Mouse (Mus musculus) midbrain, embryonic 16.5 days (tissue): ENCODE results near the gene Rragc. TPM values are rescaled to one million over a fixed set of nuclear protein-coding genes. Genes with fewer than 3 reads are reported as not detected.

Experiments
- ATAC-seq: fragments of 200-750 bp; cut with Nextera tagmentation; 2 replicates; pipeline ENCODE4 v1.8.0; 2017; ENCODE audit warnings: moderate TSS enrichment
- H3K27ac ChIP-seq: fragments of 300-500 bp; sonication (generic); 2 replicates; pipeline ENCODE4 v1.5.1; 2014; ENCODE audit warnings: mild to moderate bottlenecking, low read length, mixed read lengths
- H3K27me3 ChIP-seq: fragments of 300-500 bp; sonication (generic); 2 replicates; pipeline ENCODE4 v1.6.1; 2014; ENCODE audit warnings: low read depth, low read length, mixed read lengths; ENCODE audit not compliant: control insufficient read depth, insufficient read depth
- H3K36me3 ChIP-seq: fragments of 300-500 bp; sonication (generic); 2 replicates; pipeline ENCODE4 v1.6.1; 2014; ENCODE audit warnings: mild to moderate bottlenecking, low read length, moderate library complexity, mixed read lengths; ENCODE audit not compliant: control insufficient read depth, insufficient read depth
- H3K4me1 ChIP-seq: fragments of 300-500 bp; sonication (generic); 2 replicates; pipeline ENCODE4 v1.6.1; 2014; ENCODE audit warnings: mild to moderate bottlenecking, low read length, mixed read lengths; ENCODE audit not compliant: control insufficient read depth, insufficient read depth
- H3K4me2 ChIP-seq: fragments of 300-500 bp; sonication (generic); 2 replicates; pipeline ENCODE4 v1.6.1; 2014; ENCODE audit warnings: mild to moderate bottlenecking, low read length, mixed read lengths
- H3K4me3 ChIP-seq: fragments of 300-500 bp; sonication (generic); 2 replicates; pipeline ENCODE4 v1.5.1; 2014; ENCODE audit warnings: low read depth, mild to moderate bottlenecking, low read length, moderate library complexity, mixed read lengths
- H3K9ac ChIP-seq: fragments of 300-500 bp; sonication (generic); 2 replicates; pipeline ENCODE4 v1.6.1; 2014; ENCODE audit warnings: low read depth, low read length, mixed read lengths
- H3K9me3 ChIP-seq: fragments of 300-500 bp; sonication (generic); replicated peaks from 2 replicates; pipeline ENCODE4 v1.6.1; 2014; ENCODE audit warnings: mild to moderate bottlenecking, low read length, mixed read lengths; ENCODE audit not compliant: control insufficient read depth, poor library complexity, severe bottlenecking
- WGBS: fragments of 180-500 bp; shearing (Covaris S2); extraction: QIAGEN DNeasy Blood & Tissue Kit; methylation state at CpG from one replicate; pipeline ENCODE4 v1.1.7; 2014; 5-methylcytosine and 5-hydroxymethylcytosine counted together
- polyA plus RNA-seq: library from polyadenylated mRNA; unstranded; fragments of >200 nt; fragmentation: Nextera tagmentation; extraction: Ambion mirVana; gene quantifications from 2 replicates; pipeline ENCODE4 v1.2.1, GENCODE M21; 2015

The Rragc gene
- polyA plus RNA-seq, 1 experiment from 2014 or later: 44.8 TPM

GRCm38 (mm10) chr4:123960955-123961354 lies 43.7 kb downstream of the Rragc start:
- Histone ChIP-seq H3K9ac (no peak overlapping the region), H3K4me1 (no peaks in the 10 kb centered on the region; the same call in 1 of the 2 replicates), H3K27me3 (peaks cover 2% of the 10 kb centered on the region; the same call in 1 of the 2 replicates), H3K27ac (no peak overlapping the region), H3K4me2 (no peak overlapping the region), H3K36me3 (no peaks in the 10 kb centered on the region), H3K9me3 (no peaks in the 10 kb centered on the region), H3K4me3 (no peak overlapping the region)
- 73% methylated on average over 4 of the region's 4 CpGs for WGBS
- ATAC-seq: no peak

GRCm38 (mm10) chr4:123962721-123963120 lies 45.5 kb downstream of the Rragc start:
- Histone ChIP-seq H3K9me3 (no peaks in the 10 kb centered on the region), H3K9ac (no peak overlapping the region), H3K4me1 (no peaks in the 10 kb centered on the region; the same call in 1 of the 2 replicates), H3K4me2 (no peak overlapping the region), H3K4me3 (no peak overlapping the region), H3K36me3 (no peaks in the 10 kb centered on the region), H3K27me3 (no peaks in the 10 kb centered on the region; the same call in 1 of the 2 replicates), H3K27ac (no peak overlapping the region)
- 50% methylated on average over 9 of the region's 9 CpGs for WGBS
- ATAC-seq: no peak

GRCm38 (mm10) chr4:123968663-123969321 lies 51.5 kb downstream of the Rragc start:
- Histone ChIP-seq H3K36me3 (no peaks in the 10 kb centered on the region), H3K4me3 (no peak overlapping the region), H3K9me3 (0 out of 2 replicates have a peak, but pooled peaks cover 3% of the 10 kb centered on the region), H3K9ac (no peak overlapping the region), H3K4me1 (peaks cover 6% of the 10 kb centered on the region; the same call in 1 of the 2 replicates), H3K27me3 (no peaks in the 10 kb centered on the region; the same call in 1 of the 2 replicates), H3K4me2 (no peak overlapping the region), H3K27ac (no peak overlapping the region)
- WGBS: 84% methylated on average over 8 of the region's 8 CpGs
- no peak for ATAC-seq

- no peak overlapping the region for H3K4me3 ChIP-seq
- no peak for ATAC-seq
- no peak overlapping the region for H3K9ac ChIP-seq
- no peak overlapping the region for H3K4me2 ChIP-seq
- H3K27me3 ChIP-seq: no peaks in the 10 kb centered on the region; the same call in 1 of the 2 replicates
- H3K36me3 ChIP-seq: no peaks in the 10 kb centered on the region
- H3K4me1 ChIP-seq: peaks cover 6% of the 10 kb centered on the region; the same call in 1 of the 2 replicates
- 75% methylated on average over 7 of the region's 7 CpGs for whole genome bisulfite sequencing
- no peak overlapping the region for H3K27ac ChIP-seq
- 0 out of 2 replicates have a peak, but pooled peaks cover 3% of the 10 kb centered on the region for H3K9me3 ChIP-seq
Observed at GRCm38 (mm10) chr4:123969458-123969857, 52.2 kb downstream of the Rragc start.

GRCm38 (mm10) chr4:123971059-123971458 lies 53.8 kb downstream of the Rragc start:
- no peaks in the 10 kb centered on the region for H3K36me3 ChIP-seq
- peaks cover 6% of the 10 kb centered on the region; the same call in 1 of the 2 replicates for H3K4me1 ChIP-seq
- no peak overlapping the region for H3K4me3 ChIP-seq
- no peak overlapping the region for H3K9ac ChIP-seq
- 82% methylated on average over 4 of the region's 4 CpGs for WGBS
- H3K27ac ChIP-seq: no peak overlapping the region
- no peak overlapping the region for H3K4me2 ChIP-seq
- no peak for ATAC-seq
- 0 out of 2 replicates have a peak, but pooled peaks cover 3% of the 10 kb centered on the region for H3K9me3 ChIP-seq
- no peaks in the 10 kb centered on the region for H3K27me3 ChIP-seq

GRCm38 (mm10) chr4:123972423-123973049 lies 55.3 kb downstream of the Rragc start:
- Histone ChIP-seq H3K4me3 (peak overlapping the region; percentile 34), H3K4me2 (peak overlapping the region; percentile 73), H3K27me3 (no peaks in the 10 kb centered on the region), H3K9me3 (0 out of 2 replicates have a peak, but pooled peaks cover 3% of the 10 kb centered on the region), H3K9ac (peak overlapping the region; percentile 58), H3K4me1 (peaks cover 6% of the 10 kb centered on the region; the same call in 1 of the 2 replicates), H3K27ac (no peak overlapping the region), H3K36me3 (no peaks in the 10 kb centered on the region)
- 7% methylated on average over 29 of the region's 29 CpGs for WGBS
- ATAC-seq: peak; percentile 36; the same call in 1 of the 2 replicates

- Histone ChIP-seq H3K4me1 (no peaks in the 10 kb centered on the region), H3K27ac (no peak overlapping the region), H3K36me3 (no peaks in the 10 kb centered on the region), H3K27me3 (no peaks in the 10 kb centered on the region), H3K9me3 (no peaks in the 10 kb centered on the region), H3K9ac (no peak overlapping the region), H3K4me3 (no peak overlapping the region), H3K4me2 (no peak overlapping the region)
- ATAC-seq: no peak
- 21% methylated on average over 5 of the region's 5 CpGs for WGBS
Observed at GRCm38 (mm10) chr4:123982105-123982504, 64.9 kb downstream of the Rragc start.
